Mouse (Mus musculus) layer of hippocampus, adult 2 months (tissue): ENCODE results near the gene Unc119b. TPM values are rescaled to one million over a fixed set of nuclear protein-coding genes. Genes with fewer than 3 reads are reported as not detected.
"Not testable (repeated sequence)": the region's sequence is repeated elsewhere in the genome, so short reads cannot be mapped to it uniquely, and the experiment has no call there.

Experiments used
- DNase-seq, 2 experiments: peaks; one replicate each; pipeline ENCODE4 v3.0.0; 2022; ENCODE audit warnings: low spot score in 2 of 2
- H3K27ac ChIP-seq: fragments of 200-600 bp; 2 replicates; pipeline ENCODE4 v1.8.1; 2022
- H3K4me3 ChIP-seq: fragments of 200-600 bp; 2 replicates; pipeline ENCODE4 v1.8.1; 2022; ENCODE audit warnings: mild to moderate bottlenecking
- CTCF ChIP-seq: fragments of 200-600 bp; conservative IDR thresholded peaks from 2 replicates; pipeline ENCODE4 v1.8.1; 2022; ENCODE audit warnings: antibody characterized with exemption, mild to moderate bottlenecking, moderate library complexity
- total RNA-seq, 2 experiments: library from RNA; stranded (reverse); gene quantifications; 2 replicates each; pipeline ENCODE4 v1.2.3; 2021

The Unc119b gene
- total RNA-seq, 2 experiments from 2014 or later: 25.9 to 28.0 TPM

DNA sequence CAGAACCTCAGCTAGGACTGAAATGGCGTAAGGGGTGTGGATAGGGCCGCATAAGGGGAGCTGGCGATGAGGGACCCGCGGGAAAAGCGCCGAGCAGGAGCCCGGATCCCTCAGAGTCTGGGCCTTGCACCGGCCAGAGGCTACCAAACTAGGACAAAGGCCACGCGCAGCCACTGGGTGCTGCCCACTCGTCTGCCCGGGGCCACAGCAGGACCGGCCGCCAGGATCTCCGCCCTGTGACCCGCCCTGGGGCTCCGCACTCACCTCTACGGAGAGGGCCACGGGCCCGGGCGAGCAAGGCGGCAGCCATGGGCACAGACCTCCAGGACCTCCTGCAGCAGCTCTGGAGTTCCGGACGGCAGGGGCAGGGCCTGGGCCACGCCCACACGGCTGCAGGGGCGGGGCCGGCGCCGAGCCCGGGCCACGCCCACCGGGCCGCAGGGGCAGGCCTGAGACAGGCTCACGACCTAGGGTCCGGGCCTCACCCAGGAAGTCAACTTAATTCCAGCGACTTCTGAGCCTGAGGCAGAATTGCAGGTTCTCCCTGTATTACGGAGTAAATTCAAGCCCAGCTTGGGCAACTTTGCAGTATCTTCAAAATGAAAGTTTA, 15.7 kb downstream of the Unc119b start, which contains the start of gene Acads:
Gene Acads (minus strand): TSS at position 386 of the 610 bp plus-strand sequence.
- peak in 1 of 2 experiments; percentile 37 for DNase-seq
- peak within 1 kb of the TSS; percentile 60 for H3K4me3 ChIP-seq
- TF ChIP-seq CTCF: no peak
- H3K27ac ChIP-seq: peak within 1 kb of the TSS; percentile 47

DNA sequence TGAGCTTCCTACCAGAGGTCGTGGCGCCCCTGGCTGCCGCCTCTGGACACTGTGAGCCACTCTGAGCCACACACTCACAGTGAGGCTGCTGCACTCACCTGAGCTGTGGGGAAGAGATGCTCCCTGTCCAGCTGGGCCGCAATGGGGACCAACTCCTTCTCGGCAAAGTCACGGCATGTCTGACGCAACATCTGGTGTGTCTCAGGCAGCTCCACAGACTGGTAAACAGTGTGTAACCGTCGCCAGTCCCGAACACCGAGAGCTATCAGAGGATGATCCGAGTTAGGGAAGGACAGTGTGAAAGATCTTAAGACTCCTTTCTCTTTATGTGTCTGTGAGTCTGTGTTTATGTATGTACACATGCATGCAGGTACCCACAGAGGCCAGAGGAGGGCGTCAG, 17.3 kb downstream of the Unc119b start:
- DNase-seq: no peak
- H3K27ac ChIP-seq: no peak overlapping the region
- no peak for TF ChIP-seq CTCF
- no peak overlapping the region for H3K4me3 ChIP-seq

DNA sequence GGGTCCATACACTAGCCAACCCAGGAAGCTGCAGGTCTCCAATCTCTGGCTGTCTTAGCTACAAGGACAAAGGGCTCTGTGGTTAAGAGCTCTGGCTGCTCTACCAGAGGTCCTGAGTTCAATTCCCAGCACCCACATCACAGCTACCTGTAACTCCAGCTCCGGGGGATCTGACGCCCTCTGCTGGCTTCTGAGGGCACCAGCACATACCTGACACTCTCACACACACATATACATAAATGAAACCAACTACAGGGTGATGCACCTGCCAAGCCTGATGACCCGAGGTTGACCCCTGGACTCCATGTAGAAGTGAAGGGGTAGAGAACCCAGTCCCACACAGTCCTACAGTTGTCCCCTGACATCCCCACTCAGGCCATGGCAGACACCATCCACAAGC, 18.3 kb downstream of the Unc119b start:
- no peak for DNase-seq
- Histone ChIP-seq H3K27ac (no peak overlapping the region), H3K4me3 (no peak overlapping the region)
- TF ChIP-seq CTCF: no peak

DNA sequence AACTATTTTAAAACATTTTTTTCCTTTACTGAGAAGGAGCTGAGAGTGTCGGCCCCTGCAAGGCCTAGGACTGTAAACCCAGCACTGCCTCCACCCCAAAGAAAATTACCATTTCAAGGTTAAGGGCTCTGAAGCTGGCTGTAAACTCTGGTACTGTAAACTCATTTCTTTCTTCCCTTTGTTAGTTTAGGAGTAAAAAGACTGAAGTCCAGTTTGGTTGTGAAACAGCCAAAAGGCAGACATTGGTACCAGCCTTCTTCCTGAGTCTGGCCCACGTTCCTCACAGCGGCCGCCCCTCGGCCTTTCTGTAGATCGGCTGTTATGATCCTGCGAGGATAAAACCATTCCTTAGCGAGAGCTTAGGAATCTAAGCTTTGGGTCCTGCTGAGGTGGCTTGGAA, 20.3 kb downstream of the Unc119b start:
- TF ChIP-seq CTCF: no peak
- DNase-seq: no peak
- no peak overlapping the region for H3K27ac ChIP-seq
- H3K4me3 ChIP-seq: no peak overlapping the region

DNA sequence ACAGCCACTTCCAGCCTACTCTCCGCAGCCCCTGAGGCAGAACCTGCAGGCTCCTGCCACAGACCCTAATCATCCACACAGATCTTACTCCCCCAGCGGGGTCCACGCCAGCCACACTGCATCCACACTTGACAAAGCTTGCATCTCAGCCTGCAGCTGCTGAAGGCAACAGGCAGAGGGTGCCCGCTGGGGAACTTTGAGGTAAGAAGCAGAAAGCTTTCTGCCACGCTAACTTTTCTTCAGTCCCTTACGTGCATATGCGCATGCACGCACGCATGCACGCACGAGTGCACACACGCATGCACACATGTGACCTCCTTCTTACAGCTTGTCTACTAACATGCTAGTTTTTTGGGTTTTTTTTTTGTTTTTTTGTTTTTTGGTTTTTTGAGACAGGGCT, 21.5 kb downstream of the Unc119b start:
- Histone ChIP-seq H3K4me3 (no peak overlapping the region), H3K27ac (no peak overlapping the region)
- no peak for DNase-seq
- TF ChIP-seq CTCF: no peak

DNA sequence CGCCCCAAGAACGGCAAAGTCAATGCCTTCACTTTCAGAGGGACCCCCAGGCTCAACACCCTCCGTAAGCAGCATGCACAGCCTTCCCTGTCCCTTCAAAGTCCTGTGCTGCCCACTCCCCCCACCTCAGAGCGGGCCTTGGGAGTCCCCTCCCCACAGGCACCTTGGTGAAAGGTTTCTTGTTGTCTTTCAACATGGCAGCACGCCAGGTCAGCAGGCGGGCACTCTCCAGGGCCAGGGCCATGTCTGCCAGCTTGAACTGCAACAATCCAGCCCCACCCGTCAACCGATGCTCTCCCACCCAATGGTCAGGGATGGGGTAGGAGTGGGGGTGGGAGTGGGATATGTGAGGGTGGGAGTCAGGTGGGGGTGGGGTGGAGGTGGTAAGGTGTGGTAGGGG, 23.6 kb downstream of the Unc119b start:
- TF ChIP-seq CTCF: no peak
- no peak overlapping the region for H3K4me3 ChIP-seq
- DNase-seq: no peak
- H3K27ac ChIP-seq: no peak overlapping the region

DNA sequence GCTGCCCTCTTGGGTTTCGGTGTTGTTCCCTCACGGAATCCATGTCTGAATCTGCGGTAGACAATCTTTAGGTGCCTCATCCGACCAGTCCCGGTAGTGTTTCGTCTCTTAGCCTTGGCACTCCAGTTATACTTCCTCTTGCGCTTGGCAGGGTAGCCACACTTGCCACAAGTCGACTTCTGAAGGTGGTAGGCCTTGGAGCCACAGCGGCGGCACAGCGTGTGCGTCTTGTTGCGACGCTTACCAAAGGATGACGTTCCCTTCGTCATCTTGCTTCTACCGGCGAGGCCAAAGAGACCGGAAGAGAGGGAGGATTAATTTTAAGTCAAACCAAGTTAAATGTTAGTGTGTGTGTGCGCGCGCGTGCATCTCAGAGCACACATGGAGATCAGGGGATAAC, 31.5 kb downstream of the Unc119b start:
- H3K27ac ChIP-seq, DNase-seq, H3K4me3 ChIP-seq: not testable (repeated sequence)

DNA sequence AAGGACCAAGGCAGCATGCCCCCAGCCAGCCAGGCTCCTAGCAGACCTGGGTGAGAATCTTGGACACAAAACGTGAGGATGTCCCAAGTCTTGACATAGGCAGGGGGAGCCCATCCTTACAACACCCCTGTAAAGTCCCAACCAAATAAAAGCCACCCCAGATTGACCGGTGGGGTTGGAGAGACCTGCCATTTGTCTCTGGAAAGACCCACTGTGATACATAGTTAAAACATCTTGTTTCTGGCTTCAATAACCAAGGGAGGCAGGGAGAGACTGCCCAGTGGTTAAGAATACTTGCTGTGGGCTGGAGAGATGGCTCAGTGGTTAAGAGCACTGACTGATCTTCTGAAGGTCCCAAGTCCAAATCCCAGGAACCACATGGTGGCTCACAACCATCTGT, 32.5 kb downstream of the Unc119b start:
- Histone ChIP-seq H3K27ac (no peak overlapping the region), H3K4me3 (no peak overlapping the region)
- no peak for DNase-seq
- TF ChIP-seq CTCF: no peak

DNA sequence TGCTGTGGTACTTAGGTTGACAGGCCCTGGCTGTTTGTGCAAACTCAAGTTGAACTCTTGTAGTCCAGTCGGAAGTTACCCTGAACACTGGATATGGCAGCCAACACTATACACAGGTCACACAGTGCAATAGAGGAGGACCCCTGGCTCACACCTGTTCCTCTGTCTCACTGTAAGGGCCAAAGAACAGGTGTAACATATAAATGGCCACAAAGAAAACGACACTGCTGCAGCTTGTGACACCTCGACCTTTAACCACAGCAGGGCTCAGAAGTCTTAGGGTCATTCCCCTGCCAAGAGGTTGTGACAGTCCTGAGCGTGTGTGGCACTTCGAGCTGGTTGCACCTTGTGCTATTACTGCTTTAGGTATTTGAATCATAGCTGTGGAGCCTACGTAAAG, 34.3 kb downstream of the Unc119b start:
- DNase-seq: no peak
- no peak overlapping the region for H3K4me3 ChIP-seq
- TF ChIP-seq CTCF: no peak
- H3K27ac ChIP-seq: peak overlapping the region; percentile 57; the same call in 1 of the 2 replicates

DNA sequence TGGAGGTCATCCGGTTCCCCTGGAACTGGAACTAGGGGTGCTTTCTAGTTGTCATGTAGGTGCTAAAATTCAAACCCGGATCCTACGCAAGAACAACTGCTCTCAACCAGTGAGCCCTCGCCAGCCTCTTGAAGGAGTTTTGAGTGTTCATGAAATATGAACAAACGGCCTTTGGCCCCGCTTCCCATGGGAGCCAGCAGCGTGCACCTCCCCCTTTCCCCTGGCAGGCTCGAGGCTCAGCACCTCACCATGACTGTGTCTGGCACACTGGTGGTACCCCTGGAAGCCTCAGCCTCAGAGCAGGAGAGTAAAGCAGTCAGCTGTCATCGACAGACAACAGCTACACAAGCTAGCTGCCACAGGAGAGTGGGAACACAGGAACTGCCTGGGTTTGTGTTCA, 34.8 kb downstream of the Unc119b start:
- no peak for TF ChIP-seq CTCF
- peak overlapping the region; percentile 57; the same call in 1 of the 2 replicates for H3K27ac ChIP-seq
- DNase-seq: no peak
- H3K4me3 ChIP-seq: no peak overlapping the region

DNA sequence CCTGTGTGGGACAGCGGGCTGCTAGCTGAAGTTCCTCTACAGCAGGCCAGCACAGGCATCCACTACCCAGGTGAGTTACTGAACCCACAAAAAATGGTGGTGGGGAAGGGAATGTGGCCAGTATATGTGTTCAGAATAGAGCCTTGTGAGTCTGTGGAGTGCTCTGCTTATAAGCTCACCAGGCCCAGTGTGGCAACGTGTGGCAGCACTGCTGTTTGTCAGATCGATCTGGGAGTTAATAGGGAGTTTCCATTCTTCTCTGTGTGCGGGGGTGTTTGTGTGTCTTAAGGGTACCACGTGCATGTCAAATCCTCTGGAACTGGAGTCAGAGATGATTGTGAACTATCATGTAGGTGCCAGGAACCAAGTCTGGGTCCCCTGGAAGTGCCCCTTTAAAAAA, 35.2 kb downstream of the Unc119b start:
- no peak for TF ChIP-seq CTCF
- peak overlapping the region; percentile 57; the same call in 1 of the 2 replicates for H3K27ac ChIP-seq
- H3K4me3 ChIP-seq: no peak overlapping the region
- no peak for DNase-seq

DNA sequence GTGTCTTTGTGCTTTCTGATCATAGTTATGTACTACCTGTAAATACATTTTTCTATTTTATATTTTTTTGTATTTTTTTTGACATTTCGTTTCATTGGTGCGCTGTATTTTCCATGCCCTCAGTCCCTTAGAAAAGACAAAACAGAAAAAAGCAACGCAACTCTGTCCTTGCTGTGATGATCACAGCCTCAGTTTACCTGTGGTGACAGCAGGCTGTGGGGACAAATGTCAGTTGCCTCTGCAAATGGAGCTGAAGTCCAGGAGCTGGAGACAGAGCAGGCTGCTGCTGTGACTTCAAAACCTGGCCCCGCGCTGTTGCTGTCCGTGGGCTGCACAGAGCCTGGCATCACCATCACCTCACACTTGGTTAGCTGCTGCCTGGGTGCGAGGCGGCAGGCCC, 36.6 kb downstream of the Unc119b start, which contains the start of gene Gm10401:
Gene Gm10401 (minus strand): TSS at position 101 of the 400 bp plus-strand sequence.
- no peak within 1 kb of the TSS for H3K27ac ChIP-seq
- no peak for TF ChIP-seq CTCF
- no peak for DNase-seq
- H3K4me3 ChIP-seq: no peak within 1 kb of the TSS

DNA sequence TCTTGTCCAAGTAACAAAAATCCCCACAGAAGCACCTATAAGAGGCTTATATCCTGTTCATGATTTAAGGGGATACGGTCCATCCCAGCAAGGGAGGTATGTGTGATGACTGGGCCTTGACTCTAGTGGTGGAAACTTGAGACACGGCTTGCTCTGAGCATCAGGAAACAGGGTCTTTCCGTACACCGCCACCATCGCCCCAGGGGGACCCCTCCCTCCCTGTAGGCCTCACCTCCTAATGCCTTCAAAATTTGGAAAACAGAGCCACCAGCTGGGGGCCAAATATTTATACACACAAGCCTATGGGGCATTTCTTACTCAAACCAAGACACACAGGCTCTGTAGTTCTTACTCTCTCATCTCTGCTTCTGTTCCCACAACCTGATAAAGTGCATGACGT, 43.0 kb downstream of the Unc119b start:
- no peak for TF ChIP-seq CTCF
- no peak for DNase-seq
- Histone ChIP-seq H3K4me3 (no peak overlapping the region), H3K27ac (no peak overlapping the region)

DNA sequence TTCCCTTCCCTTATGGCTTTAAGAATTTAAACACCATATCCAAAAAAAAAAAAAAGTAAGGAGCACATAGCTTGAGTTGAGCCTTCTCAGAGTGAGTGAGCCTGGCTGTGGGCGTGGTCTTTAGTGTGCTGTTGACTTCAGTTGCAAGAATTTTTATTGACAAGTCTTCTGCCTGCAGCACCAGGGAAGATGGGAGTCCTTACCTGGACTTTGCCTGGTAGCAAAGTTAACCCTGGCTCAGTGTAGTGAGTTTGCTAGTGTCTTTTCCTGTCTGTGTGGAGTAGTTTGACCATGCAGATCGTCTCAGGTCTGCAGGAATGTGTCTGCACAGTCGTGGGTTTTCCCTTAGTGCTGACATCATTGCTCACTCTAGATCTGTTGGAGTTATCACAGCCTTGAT, 43.8 kb downstream of the Unc119b start:
- Histone ChIP-seq H3K4me3 (no peak overlapping the region), H3K27ac (no peak overlapping the region)
- no peak for TF ChIP-seq CTCF
- no peak for DNase-seq
